Mouse (Mus musculus) fibroblast of lung, adult 2 months (primary cell): ENCODE results near the gene Cables2.

Experiments used
- DNase-seq: peaks from one replicate; pipeline ENCODE4 v3.0.0-alpha.2; 2011; ENCODE audit warnings: low read depth

Gene Cables2

GRCm38 (mm10) chr2:180255701-180256100, 17.6 kb downstream of the Cables2 start:
- DNase-seq = no peak

- no peak for DNase-seq
Observed at GRCm38 (mm10) chr2:180254436-180255209, 18.7 kb downstream of the Cables2 start.

DNA sequence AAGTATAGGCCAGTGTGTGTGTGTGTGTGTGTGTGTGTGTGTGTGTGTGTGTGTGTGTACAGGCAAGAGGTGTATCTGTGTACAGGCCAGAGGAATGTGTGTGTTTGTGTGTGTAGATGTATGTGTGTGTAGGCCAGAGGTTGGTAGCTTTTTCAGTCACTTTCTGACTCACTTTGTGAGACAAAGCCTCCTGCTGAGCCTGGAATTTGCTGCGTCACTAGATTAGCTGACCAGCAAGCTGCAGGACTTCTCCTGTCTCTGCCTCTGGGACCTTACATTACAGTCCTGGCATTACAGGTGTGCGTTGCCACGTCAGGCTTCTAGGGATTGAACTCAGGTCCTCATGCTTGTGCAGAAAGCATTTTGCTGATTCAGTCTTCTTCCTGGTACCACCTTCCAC, 21.5 kb downstream of the Cables2 start:
- no peak for DNase-seq

- DNase-seq = peak; percentile 52
Observed at GRCm38 (mm10) chr2:180250930-180251611, 22.2 kb downstream of the Cables2 start.

- DNase-seq = no peak
Observed at GRCm38 (mm10) chr2:180248947-180249660, 24.2 kb downstream of the Cables2 start.

GRCm38 (mm10) chr2:180247916-180248315, 25.4 kb downstream of the Cables2 start:
- no peak for DNase-seq

GRCm38 (mm10) chr2:180243108-180243507, 30.2 kb downstream of the Cables2 start:
- no peak for DNase-seq

DNA sequence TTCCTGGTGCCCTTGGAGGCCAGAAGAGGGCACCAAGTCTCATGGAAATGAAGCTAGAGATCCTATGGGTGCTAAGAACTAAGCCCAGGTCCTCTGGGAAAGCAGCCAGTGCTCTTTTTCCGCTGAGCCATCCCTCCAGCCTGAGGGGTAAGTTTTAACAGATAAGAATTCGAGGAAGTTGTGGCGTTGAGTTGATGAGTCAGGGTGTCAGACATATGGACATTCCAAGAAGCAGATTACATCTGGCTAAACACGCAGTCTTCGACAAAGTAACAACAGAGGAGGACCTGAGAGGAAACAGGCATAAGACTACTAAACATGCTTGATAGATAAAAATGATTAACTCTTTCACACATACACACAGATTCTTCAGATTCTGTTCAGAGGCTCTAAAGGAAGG, 34.7 kb downstream of the Cables2 start:
- DNase-seq = no peak

DNA sequence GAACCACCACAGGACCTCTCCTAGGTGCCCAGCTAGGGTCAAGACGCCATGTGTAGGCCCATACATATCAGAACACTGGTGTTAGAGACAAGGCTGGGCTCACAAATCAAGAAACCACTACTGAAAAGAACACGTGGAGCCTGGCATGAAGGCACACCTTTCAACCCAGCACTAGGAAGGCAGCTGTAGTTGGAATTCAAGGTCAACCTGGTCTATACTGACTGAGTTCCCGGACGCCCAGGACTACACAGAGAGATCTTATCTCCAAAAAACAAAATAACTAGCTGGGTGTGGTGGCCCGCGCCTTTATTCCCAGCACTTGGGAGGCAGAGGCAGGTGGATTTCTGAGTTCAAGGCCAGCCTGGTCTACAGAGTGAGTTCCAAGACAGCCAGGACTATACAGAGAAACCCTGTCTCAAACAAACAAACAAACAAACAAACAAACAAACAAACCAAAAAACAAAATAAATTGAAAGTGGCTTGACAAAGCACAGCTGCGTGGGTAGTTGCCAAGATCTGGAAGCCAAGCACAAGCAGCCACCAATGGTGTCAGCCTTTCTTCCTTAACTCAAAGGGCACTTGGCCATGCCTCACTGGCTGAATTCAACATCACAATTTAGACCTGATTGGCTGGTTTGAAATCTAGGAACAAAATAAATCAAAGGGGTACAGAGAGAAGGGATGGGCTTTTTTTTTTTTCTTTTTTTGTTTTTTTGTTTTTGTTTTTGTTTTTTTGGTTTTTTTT, 35.5 kb downstream of the Cables2 start:
- DNase-seq = no peak

GRCm38 (mm10) chr2:180236930-180237329, 36.4 kb downstream of the Cables2 start:
- DNase-seq = no peak

DNA sequence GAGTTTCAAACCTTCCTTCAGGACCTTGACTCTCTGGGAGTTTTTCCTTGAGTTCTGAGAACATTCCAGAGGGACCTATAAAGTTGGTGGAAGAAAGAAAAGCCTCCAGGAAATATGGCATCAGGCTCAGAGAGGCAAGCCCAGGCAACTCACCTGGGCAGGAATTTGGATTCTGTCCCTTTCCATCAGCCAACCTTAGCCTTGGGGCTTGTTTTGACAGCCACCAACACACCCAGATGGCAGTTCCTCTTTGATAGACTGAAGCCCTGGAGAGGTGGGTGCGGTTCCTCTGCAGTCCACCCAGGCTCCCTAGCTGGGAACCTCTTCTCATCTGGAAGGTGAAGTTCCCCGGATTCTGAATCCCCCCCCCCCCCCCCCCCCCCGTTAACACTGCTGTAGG, 36.8 kb downstream of the Cables2 start:
- DNase-seq = no peak

DNA sequence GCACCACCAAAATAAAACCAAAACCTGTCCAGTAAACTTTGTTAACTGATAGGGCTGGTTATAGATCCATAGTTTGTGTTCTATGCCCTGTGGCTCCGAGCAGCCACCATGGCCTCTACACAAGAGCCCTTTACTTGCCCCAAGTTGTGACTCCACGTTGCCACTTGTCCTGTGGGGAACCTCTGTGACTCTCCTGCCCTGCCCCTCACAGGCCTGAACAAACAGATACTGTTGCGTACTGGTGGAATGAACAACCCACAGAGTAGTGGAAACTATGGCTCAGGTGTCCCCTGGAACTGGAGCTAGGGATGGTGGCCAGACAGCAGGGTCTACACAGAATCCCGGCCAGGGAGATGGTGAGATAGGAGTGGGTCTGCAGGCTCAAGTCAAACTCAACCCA, 37.5 kb downstream of the Cables2 start:
- DNase-seq = no peak

- DNase-seq = no peak
Observed at GRCm38 (mm10) chr2:180234980-180235379, 38.3 kb downstream of the Cables2 start.

DNA sequence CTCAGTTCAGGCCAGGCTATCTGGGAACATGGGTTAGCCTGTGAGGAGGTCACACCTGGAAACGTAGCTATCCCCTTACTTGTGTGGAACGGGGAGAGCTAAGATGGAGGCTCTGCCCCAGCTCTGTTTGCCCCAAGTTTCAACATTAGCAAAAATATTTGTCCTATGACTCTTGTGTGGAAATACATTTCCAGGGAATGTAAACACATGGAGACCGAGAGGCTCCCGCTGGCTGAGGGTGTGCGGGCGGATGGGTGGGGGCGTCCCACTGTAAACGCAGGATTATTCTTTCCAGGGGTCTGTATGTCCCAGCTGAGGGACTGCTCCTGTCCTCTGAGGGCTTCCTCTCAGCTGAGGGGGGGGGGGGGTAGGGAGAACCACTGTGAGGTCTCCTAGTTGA, 38.9 kb downstream of the Cables2 start:
- DNase-seq = no peak

DNA sequence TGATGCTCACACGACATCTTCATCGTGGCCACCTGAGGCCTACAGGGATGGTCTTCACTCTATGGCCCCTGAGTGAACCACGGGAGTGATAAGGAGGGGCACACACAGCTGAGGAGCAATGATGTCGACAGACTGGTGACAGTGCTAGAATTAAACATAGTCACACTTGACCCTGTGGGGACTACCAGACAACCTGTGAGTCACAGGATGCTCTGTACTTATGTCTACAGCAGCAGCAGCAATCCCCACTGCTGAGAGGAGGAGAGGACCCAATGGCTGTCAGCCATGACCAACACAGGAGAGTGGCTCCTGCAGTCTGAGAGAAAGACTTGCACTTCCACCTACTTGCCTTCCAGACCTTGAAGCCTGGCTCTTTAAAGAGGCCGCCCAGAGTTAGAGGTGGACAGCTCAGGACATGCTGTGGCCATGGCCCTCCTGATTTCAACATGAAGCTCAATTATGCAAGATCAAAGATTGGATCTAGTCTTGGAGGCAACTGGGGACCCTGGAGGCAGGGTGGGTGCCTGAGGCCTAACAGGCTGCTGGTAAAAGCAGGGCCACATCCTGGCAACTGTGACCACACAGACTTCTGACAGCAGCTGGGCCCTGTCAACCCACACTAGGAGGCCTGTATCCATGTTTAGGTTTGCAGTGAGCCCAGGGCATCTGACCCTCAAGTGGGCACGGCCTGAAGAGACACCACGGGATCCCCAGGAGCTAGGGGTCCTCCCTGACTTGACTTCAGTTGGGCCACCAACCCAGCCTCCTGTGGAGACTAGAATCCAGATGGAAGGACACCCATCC, 40.0 kb downstream of the Cables2 start:
- DNase-seq = no peak

DNA sequence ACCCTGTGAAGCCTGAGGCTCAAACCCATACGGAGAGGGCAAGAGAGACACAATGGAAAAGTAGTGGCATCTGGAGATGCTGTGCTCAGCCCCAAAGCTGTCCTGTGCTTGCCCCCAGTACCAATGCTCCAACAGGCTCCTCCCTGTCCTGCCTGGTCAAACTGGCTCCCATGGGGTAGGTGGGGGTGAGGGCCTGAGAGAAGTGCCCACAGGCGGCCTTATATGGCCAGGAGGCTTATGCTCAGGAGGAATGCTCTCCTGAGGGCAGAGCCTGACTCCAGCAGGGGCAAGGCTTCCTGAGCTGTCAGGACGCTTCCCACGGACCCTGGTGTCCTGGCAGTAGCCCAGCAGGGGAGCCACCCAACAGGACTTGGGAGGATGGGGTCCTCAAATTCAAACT, 42.8 kb downstream of the Cables2 start:
- DNase-seq = no peak

- no peak for DNase-seq
Observed at GRCm38 (mm10) chr2:180229129-180229528, 44.2 kb downstream of the Cables2 start.

DNA sequence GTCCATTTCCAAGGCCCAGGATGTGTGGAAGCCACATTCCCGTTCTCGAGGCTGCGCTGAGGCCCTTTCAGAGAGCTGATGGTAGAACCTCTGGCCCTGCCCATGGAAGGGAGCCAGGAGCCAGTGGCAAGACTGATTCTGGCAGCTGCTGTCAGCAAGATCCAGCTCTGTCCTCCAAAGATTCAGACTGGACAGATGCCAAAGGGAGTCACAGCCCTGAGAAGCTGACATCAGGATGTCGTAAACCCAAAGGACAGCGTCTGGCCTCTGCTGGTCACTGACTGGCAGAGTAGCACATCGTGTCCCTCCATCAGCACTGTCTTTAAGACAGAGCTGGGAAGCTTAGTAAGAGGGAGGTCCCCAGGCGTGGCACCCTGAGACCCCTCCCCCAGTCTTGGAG, 44.7 kb downstream of the Cables2 start:
- DNase-seq = no peak

DNA sequence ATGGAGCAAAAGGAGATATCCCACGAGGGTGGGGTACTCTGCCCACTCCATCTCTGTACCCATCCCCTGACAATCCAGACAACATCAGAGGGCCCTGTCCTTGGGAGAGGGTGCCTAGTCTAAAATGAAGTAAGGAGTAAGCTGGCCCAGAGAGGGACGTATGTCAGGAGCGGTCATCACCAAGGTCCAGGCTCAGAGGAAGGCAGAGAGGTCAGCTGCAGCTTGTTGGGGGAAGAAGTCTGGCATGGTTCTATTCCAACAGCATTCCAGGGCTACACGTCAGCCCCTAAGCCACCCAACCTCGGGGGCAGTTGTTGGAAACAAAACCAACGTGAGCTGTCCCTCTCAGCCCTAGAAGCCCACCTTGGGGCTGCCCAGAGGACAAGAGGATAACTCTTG, 45.2 kb downstream of the Cables2 start:
- DNase-seq = no peak

GRCm38 (mm10) chr2:180227262-180228059, 45.8 kb downstream of the Cables2 start:
- peak; percentile 45 for DNase-seq
